ENCODE assay signal across 27 mouse cellular contexts in genomic region chr13:67351854-67352253, GRCm38 (mm10). TPM values are rescaled to one million over a fixed set of nuclear protein-coding genes. Genes with fewer than 3 reads are reported as not detected.
"Had no signal": no experiment of that assay in that cellular context is flagged by ENCODE, and none has a peak within 500 bp of the region (broad histone marks: within the 10 kb centered on the region; RNA-seq: fewer than 3 reads in every experiment).

No protein-coding gene starts in this region.

- H3K27me3 ChIP-seq: liver, embryonic 13.5 days; liver, embryonic 15.5 days; lung, embryonic 15.5 days; megakaryocyte, embryonic 14.5 days; midbrain, embryonic 13.5 days; midbrain, embryonic 15.5 days; neural tube, embryonic 13.5 days; neural tube, embryonic 15.5 days; stomach, embryonic 15.5 days had no signal

- H3K36me3 ChIP-seq: liver, embryonic 13.5 days; liver, embryonic 15.5 days; lung, embryonic 15.5 days; midbrain, embryonic 13.5 days; midbrain, embryonic 15.5 days; neural tube, embryonic 13.5 days; neural tube, embryonic 15.5 days; stomach, embryonic 15.5 days had no signal

- H3K4me1 ChIP-seq: liver, embryonic 13.5 days; liver, embryonic 15.5 days; lung, embryonic 15.5 days; megakaryocyte, embryonic 14.5 days; midbrain, embryonic 13.5 days; midbrain, embryonic 15.5 days; neural tube, embryonic 13.5 days; neural tube, embryonic 15.5 days; stomach, embryonic 15.5 days had no signal

- H3K9ac ChIP-seq: liver, embryonic 13.5 days; liver, embryonic 15.5 days; liver, postnatal 0 days; lung, embryonic 15.5 days; midbrain, embryonic 13.5 days; midbrain, embryonic 15.5 days; neural tube, embryonic 13.5 days; neural tube, embryonic 15.5 days; stomach, embryonic 15.5 days had no signal

- H3K4me3 ChIP-seq: liver, embryonic 13.5 days; liver, embryonic 15.5 days; lung, embryonic 15.5 days; megakaryocyte, embryonic 14.5 days; midbrain, embryonic 13.5 days; midbrain, embryonic 15.5 days; myocyte; neural tube, embryonic 13.5 days; neural tube, embryonic 15.5 days; stomach, embryonic 15.5 days had no signal

- ATAC-seq: liver, postnatal 0 days; lung, postnatal 0 days; midbrain, embryonic 13.5 days; midbrain, embryonic 15.5 days had no signal

- H3K27ac ChIP-seq: liver, embryonic 13.5 days; liver, embryonic 15.5 days; lung, embryonic 15.5 days; macrophage; midbrain, embryonic 13.5 days; midbrain, embryonic 15.5 days; neural tube, embryonic 13.5 days; neural tube, embryonic 15.5 days; stomach, embryonic 15.5 days; stomach, postnatal 0 days had no signal

- DNase-seq: liver, embryonic 13.5 days; liver, postnatal 0 days; lung, adult 2 months; lung, postnatal 14 days; lung, postnatal 36 days; retina, postnatal 1 day; right cerebral cortex, adult 18-20 months; right cerebral cortex, postnatal 25 days; thymus, adult 2 months; thymus, postnatal 25 days; thymus, postnatal 4 days had no signal

- H3K9me3 ChIP-seq: liver, embryonic 13.5 days; liver, embryonic 15.5 days; lung, embryonic 15.5 days; megakaryocyte, embryonic 14.5 days; midbrain, embryonic 13.5 days; midbrain, embryonic 15.5 days; neural tube, embryonic 13.5 days; neural tube, embryonic 15.5 days; stomach, embryonic 15.5 days had no signal

RNA-seq across cellular contexts. Expression of gene Gm28044, which starts 8.5 kb away (rescaled TPM):
- polyA plus RNA-seq: lung, adult 2 months; lung, embryonic 15.5 days; lung, postnatal 0 days; macrophage; midbrain, embryonic 11.5 days; midbrain, embryonic 13.5 days; midbrain, embryonic 15.5 days; neural tube, embryonic 13.5 days; neural tube, embryonic 15.5 days; spleen, adult 2 months; stomach, postnatal 0 days; testis, adult 2 months; thymus, adult 2 months had no signal

RNA-seq across cellular contexts. Expression of gene Gm28041, which starts 23.7 kb away (rescaled TPM):
- polyA plus RNA-seq: liver, embryonic 13.5 days; macrophage; midbrain, embryonic 13.5 days; midbrain, embryonic 15.5 days; neural tube, embryonic 11.5 days; neural tube, embryonic 13.5 days; neural tube, embryonic 15.5 days; testis, adult 2 months had no signal
